Mouse (Mus musculus) kidney, postnatal 36 days (tissue): ENCODE results near the gene Fam3a.
"Not testable (repeated sequence)": the region's sequence is repeated elsewhere in the genome, so short reads cannot be mapped to it uniquely, and the experiment has no call there.

ENCODE experiments used
- DNase-seq, 2 experiments: peaks; one replicate each; pipeline ENCODE4 v3.0.0; 2021 to 2022; ENCODE audit warnings: mixed read lengths in 2 of 2

Fam3a gene

GRCm38 (mm10) chrX:74392535-74393443 is at the start of gene Fam3a, which contains the start of gene Ikbkg:
Fam3a (minus strand) TSS chrX:74393272.
Ikbkg (plus strand) TSS chrX:74393290.
- peak; percentile 85 to 90 for DNase-seq

- peak; percentile 82 to 83 for DNase-seq
These were observed 36.3 kb upstream of the Fam3a start for GRCm38 (mm10) chrX:74429290-74429821.

DNA sequence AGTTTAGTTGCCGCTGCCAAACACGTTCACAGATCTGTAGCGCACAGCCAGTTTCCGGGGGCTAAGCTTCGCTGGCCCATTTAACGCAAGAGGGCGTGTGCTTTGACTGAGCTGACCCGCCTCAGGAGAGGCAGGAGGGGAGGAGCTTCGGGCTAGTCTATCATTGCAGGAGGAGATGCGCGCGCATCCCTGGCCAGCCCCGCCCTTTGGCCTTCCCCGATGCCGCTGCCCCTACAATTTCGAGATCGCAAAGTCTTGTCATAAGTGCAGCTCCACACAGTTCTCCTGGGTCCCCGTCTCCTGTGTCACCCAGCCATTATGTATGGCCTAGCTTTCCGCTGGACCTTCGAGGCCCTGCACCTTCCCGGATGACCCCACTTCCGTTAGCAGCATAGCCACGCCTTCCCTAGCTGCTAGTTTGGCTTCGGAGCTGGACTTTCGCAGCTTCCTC is 35.8 kb upstream of the Fam3a start, which contains the start of gene G6pdx:
TSS of gene G6pdx (minus strand) at position 369 of the 451 bp plus-strand sequence.
- DNase-seq, result peak; percentile 92

DNA sequence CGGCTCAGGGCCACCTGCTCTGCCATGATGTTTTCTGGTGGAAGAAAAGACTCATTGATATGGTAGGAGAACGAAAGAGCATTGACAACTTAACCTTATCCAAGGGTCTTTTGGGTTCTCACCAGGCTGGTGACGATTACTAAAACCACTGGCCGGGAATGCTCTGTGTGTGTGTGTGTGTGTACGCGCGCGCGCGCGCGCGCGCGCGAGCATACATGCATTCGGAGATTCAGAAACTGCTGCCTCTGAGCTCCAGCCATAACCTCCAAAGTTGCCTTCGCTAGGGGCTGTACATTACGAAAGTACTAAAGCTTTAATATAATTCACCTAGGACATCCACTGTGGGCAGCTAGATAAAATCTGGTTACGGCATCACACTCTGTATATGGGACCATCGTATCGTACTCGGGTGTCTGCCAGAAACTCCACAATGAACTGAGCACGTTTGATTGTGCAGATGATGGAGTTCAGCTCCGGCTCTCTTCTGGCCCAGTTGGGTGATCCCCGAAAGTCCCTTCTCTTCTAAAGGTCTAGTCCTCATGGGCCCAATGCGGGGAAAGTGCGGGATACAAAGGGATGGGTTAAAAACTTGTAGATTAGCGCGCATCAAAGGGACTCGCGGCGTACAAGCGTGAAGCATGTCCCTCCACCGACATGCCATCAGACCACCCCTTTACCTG is 35.2 kb upstream of the Fam3a start:
- no peak for DNase-seq

DNA sequence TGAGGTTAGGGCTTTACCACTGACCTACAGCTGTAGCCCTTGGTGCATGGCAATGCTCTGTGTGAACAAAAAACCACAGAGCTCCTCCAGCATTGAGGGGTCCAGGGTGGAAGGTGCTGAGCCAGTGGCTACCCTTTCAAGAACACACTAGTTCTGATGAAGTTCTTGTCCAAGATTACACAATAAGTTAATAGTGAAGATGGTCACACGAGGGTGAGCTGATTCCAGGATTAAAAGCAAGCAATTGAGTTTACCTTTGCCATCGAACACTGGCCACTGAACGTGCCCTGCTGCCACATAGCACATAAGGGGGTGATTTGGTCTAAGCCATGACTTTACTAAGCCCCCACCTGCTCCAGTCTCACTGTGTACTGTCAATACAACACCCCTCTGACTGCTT is 34.0 kb upstream of the Fam3a start:
- no peak for DNase-seq

DNA sequence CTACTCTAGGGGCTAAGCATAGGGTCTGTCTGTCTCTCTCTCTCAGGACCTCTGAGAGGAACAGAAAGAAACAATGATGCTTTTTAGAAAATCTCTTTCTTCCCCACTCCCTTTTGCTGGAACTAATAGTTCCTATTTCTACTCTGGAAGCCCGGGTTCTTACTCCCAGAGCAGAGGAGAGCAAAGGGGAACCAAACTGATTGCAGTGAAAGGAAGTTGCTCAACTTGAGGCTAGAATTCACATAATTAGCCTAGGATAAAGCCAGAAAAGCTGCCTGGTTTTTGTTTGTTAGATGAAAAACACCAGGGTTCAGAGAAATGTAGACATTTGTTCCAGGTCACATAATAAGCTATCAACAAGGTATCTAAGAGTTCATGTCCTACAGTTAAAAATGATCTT is 33.2 kb upstream of the Fam3a start:
- DNase-seq, result no peak

DNA sequence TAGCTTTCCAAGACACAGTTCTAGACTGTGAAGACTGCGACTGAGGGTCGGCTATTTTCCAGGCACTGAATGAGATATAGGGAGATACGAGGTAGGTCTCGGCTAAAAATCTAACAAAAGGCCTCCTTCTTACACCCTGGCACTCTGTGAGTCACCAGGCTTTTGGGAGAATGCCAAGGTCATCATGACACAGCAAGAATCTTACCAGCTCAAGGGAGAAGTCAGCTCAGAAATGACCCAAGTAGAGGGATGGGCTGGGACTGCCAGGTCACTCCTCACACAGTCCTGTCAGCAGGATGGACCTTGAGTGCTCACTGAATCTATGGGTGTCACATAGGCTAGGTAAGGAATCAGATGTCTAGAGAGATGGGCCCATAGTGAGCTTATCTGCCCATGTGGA is 32.1 kb upstream of the Fam3a start:
- DNase-seq, result peak; percentile 22 to 35

GRCm38 (mm10) chrX:74424443-74424842 is 31.4 kb upstream of the Fam3a start:
- DNase-seq, result no peak

DNA sequence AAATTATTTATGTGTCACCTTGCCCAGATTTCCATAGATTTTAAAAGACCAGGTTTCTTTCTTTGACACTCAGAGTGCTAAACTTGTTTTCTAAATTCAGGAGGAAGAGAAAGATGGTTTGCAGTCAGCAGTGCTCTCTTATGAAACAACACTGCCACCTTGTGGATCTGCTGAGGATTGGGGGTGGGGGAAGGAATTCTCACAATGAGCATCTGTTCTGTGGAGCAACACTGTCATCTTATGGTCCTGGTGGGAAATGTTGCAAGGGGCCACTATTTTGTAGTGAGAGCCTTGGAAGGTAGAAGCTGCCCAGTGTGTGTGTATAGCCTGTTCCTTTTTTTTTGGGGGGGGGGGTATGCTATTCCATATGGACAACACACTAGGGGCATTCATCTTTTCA is 20.3 kb upstream of the Fam3a start:
- peak; percentile 63 to 73 for DNase-seq

DNA sequence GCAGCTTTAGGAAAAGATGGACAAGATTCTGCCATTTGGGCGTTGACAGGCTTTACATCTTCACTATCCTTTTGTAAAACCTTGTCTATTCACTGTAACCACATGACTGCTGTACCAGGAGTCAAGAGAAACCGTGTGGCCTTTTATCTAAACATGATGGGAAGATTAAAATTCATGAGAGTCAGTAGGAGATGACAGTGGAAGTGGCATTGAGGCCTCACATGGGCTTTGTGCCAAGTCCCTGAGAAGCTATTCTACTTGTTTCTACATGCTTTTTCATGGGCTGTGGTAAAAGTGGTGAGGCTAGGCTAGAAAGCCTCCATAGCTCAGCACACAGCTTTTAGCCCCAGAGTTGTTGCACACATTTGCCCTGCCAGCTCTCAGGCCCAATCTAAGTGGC is 15.3 kb upstream of the Fam3a start:
- DNase-seq, result no peak

- DNase-seq, result no peak
These were observed 7.1 kb upstream of the Fam3a start for GRCm38 (mm10) chrX:74400136-74400535.

GRCm38 (mm10) chrX:74388153-74388552 is 4.9 kb downstream of the Fam3a start:
- DNase-seq, result no peak

DNA sequence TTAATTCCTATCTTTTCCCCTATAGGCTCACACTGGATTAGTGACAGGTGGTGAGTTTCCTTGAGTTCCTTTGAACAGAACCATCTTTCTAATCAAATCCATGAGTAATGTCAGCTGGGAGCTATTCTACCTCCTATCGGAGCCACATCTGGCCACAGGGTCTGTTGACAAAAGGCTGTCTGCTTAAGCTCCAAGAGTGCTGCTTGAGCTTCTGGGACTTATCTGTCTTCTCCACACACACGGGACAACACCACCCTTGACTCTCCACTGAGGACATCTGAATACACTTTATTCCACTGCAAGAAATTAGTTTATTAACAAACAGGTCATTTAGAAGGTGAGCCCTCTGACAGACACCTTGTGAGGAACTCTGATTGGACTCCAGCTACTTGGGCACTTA is 8.6 kb downstream of the Fam3a start:
- no peak for DNase-seq

DNA sequence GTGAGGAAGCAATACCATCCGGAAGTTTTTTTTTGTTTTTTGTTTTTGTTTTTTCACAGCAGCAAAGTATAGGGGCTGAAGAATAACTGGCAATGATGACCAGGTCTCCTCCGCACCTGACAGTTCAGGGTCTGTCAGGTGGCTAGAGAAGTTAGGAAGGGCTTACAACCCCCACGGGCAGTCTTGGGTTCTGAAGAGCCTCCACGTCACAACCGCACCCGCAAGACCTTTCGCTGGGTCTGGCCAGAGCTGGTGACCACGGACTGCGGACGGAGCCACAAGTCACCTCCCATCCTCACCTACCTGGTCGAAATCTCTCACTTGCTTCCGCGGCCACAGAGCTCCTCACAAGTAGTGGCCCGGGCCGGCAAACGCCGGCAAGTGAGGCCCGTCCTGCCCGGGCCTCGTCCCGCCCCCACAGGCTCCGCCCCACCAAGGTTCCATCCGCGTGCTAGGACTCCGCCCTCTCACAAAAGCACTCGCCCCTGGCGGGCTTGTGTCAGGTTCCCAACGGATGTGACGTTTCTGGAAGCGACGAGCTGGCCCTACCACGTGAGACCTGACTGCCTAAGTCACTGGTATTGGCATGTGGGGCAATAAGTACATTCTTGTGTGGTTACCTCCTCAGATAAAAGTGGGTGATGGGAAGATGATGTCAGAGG is 20.1 kb downstream of the Fam3a start, which contains the start of the genes Ubl4a and Slc10a3:
TSS of gene Ubl4a (minus strand) at position 331 of the 662 bp plus-strand sequence.
TSS of gene Slc10a3 (minus strand) at position 462 of the 662 bp plus-strand sequence.
- DNase-seq, result peak; percentile 93 to 94

DNA sequence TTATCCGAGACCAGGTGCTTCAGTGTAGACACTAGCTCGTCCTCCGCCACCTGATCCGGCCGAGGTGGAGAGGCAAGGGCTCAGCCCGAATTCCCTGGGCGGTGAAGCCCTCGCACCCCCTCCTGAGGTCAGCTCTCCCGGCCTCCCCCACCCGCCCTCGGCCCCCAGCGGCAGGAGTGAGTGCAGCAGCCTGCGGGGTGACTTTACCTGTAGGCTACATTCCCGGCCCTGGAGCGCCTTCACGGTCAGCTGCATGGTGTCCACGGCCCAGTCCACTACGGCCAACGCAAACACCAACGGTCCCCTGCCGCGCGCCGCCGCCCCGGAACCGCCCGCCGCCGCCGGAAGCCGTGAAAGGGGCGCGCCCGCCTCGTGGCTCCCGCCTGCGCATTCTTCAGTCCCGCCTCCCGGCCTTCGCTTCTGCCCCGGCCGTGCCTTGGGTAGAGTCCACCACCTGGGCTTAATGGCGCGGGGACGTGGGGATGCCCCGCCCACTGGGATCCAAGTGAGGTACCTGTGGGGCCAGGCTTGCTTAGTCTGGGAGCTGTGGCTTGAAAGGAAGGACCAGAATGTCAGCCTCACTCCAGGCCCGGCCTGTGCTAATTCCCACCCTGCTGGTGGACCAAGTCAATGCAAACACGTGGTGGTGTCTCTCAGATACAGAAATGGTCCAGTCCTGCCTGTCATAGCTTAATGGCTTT is 24.7 kb downstream of the Fam3a start:
- peak; percentile 83 to 88 for DNase-seq

- DNase-seq, result no peak
These were observed 25.6 kb downstream of the Fam3a start for GRCm38 (mm10) chrX:74367512-74367911.

DNA sequence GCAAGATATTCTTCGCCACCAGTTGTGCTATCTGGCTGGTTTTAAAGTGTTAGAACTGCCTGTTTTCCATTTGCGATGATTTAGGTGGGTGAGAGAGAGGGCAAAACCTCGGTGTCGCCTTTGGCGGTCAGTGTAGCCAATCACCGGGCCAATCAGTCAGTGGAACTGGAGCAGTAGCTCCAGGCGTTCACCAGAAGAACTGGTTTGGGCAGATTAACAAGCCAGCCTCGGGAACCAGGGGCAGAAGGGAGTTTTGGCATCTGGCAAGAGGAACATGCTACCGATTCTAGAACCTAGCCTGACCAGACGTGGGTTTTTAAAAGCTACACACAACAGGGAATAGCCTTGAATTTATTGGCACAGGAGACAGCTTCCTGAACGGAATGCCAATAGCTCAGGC is 33.9 kb downstream of the Fam3a start:
- peak; percentile 30 to 44 for DNase-seq

GRCm38 (mm10) chrX:74357069-74357468 is 36.0 kb downstream of the Fam3a start:
- DNase-seq, result not testable (repeated sequence)

GRCm38 (mm10) chrX:74353467-74353770 is 39.7 kb downstream of the Fam3a start, which contains the start of gene Lage3:
Lage3 (minus strand) TSS chrX:74353618.
- peak; percentile 84 to 90 for DNase-seq

DNA sequence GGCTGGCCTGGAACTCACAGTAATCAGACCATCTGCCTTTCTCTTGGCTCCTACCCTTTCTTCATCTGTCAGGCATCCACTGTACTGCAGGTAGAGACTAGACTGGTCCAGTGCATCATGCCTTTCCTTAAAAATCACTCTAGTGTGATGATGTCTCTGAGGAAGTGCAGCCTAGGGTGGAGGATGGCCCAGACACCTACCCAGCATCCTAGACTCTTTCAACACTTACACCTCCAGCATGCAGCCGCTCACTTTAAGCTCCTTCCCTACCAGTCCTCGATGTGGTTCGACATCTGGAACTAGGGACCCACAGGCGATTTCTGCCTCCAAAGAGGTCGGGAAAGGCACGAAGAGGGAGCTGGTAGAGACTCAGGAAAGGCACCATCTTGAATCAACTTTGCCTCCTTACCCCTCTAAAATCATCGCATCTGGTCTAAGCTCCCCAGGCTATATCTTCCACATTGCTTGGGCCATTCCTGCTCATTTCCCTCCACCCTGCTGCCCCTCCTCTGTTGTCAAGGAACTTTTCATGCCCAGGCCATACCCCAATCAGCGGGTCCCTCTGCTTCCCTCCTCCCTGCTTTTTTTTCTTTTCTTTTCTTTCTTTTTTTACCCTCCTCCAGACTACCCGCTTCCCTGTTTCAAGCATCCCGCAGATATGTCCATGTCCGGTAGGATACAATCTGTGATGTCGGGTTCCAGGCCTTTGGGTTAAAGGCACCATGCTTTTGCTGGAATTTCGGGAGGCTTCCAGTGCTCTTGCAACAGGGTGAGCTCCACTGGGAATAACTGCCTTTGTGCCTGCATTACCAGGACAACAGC is 40.2 kb downstream of the Fam3a start:
- no peak for DNase-seq
